Mouse (Mus musculus): ENCODE measurements around the gene Phactr1. TPM values are rescaled to one million over a fixed set of nuclear protein-coding genes. Genes with fewer than 3 reads are reported as not detected.

Gene Phactr1
- polyA plus RNA-seq, 1 experiment from 2014 or later: 58.4 TPM

- 31% methylated on average over 6 of the region's 6 CpGs for WGBS
- Histone ChIP-seq H3K4me1 (ENCODE audit: control insufficient read depth, insufficient read depth, low read length) (peaks cover 14% of the 10 kb centered on the region), H3K36me3 (ENCODE audit: control insufficient read depth, insufficient read depth, low read length) (no peaks in the 10 kb centered on the region), H3K27me3 (ENCODE audit: control insufficient read depth, insufficient read depth, low read length) (peaks cover 3% of the 10 kb centered on the region; the same call in 1 of the 2 replicates), H3K9me3 (ENCODE audit: control insufficient read depth, low read length) (no peaks in the 10 kb centered on the region), H3K9ac (replicated peaks; ENCODE audit: low read depth, low read length) (peak overlapping the region; percentile 72; the same call in 1 of the 2 replicates), H3K4me3 (ENCODE audit: low read depth, low read length) (peak overlapping the region; percentile 55; the same call in 1 of the 2 replicates), H3K4me2 (ENCODE audit: low read depth, low read length) (peak overlapping the region; percentile 100; the same call in 1 of the 2 replicates), H3K27ac (ENCODE audit: low read depth, low read length) (no peak overlapping the region)
- peak; percentile 51; the same call in 1 of the 2 replicates for ATAC-seq (ENCODE audit: low read depth)
Observed at GRCm38 (mm10) chr13:42917251-42917650, 236.8 kb downstream of the Phactr1 start.

- no peak for ATAC-seq (ENCODE audit: low read depth)
- WGBS: 95% methylated on average over 2 of the region's 2 CpGs
- Histone ChIP-seq H3K9me3 (ENCODE audit: control insufficient read depth, low read length) (no peaks in the 10 kb centered on the region), H3K4me1 (ENCODE audit: control insufficient read depth, insufficient read depth, low read length) (peaks cover 14% of the 10 kb centered on the region), H3K27ac (ENCODE audit: low read depth, low read length) (no peak overlapping the region), H3K4me2 (ENCODE audit: low read depth, low read length) (no peak overlapping the region), H3K27me3 (ENCODE audit: control insufficient read depth, insufficient read depth, low read length) (0 out of 2 replicates have a peak, but pooled peaks cover 3% of the 10 kb centered on the region), H3K36me3 (ENCODE audit: control insufficient read depth, insufficient read depth, low read length) (no peaks in the 10 kb centered on the region), H3K4me3 (ENCODE audit: low read depth, low read length) (no peak overlapping the region), H3K9ac (replicated peaks; ENCODE audit: low read depth, low read length) (no peak overlapping the region)
Observed at GRCm38 (mm10) chr13:42920062-42920461, 239.6 kb downstream of the Phactr1 start.

GRCm38 (mm10) chr13:42921769-42922450 lies 241.5 kb downstream of the Phactr1 start:
- H3K27ac ChIP-seq (ENCODE audit: low read depth, low read length): no peak overlapping the region
- no peak overlapping the region for H3K4me3 ChIP-seq (ENCODE audit: low read depth, low read length)
- ATAC-seq (ENCODE audit: low read depth): no peak
- 94% methylated on average over 10 of the region's 10 CpGs for WGBS
- H3K36me3 ChIP-seq (ENCODE audit: control insufficient read depth, insufficient read depth, low read length): no peaks in the 10 kb centered on the region
- no peak overlapping the region for H3K4me2 ChIP-seq (ENCODE audit: low read depth, low read length)
- H3K9me3 ChIP-seq (ENCODE audit: control insufficient read depth, low read length): no peaks in the 10 kb centered on the region
- H3K9ac ChIP-seq (replicated peaks; ENCODE audit: low read depth, low read length): no peak overlapping the region
- H3K4me1 ChIP-seq (ENCODE audit: control insufficient read depth, insufficient read depth, low read length): peaks cover 4% of the 10 kb centered on the region; the same call in 1 of the 2 replicates
- H3K27me3 ChIP-seq (ENCODE audit: control insufficient read depth, insufficient read depth, low read length): no peaks in the 10 kb centered on the region

GRCm38 (mm10) chr13:42927778-42928177 lies 247.4 kb downstream of the Phactr1 start:
- Histone ChIP-seq H3K9ac (replicated peaks; ENCODE audit: low read depth, low read length) (no peak overlapping the region), H3K4me1 (ENCODE audit: control insufficient read depth, insufficient read depth, low read length) (no peaks in the 10 kb centered on the region), H3K27ac (ENCODE audit: low read depth, low read length) (no peak overlapping the region), H3K27me3 (ENCODE audit: control insufficient read depth, insufficient read depth, low read length) (no peaks in the 10 kb centered on the region), H3K4me3 (ENCODE audit: low read depth, low read length) (no peak overlapping the region), H3K4me2 (ENCODE audit: low read depth, low read length) (no peak overlapping the region), H3K9me3 (ENCODE audit: control insufficient read depth, low read length) (no peaks in the 10 kb centered on the region), H3K36me3 (ENCODE audit: control insufficient read depth, insufficient read depth, low read length) (no peaks in the 10 kb centered on the region)
- 92% methylated on average over 11 of the region's 11 CpGs for WGBS
- ATAC-seq (ENCODE audit: low read depth): no peak

- Histone ChIP-seq H3K27me3 (ENCODE audit: control insufficient read depth, insufficient read depth, low read length) (no peaks in the 10 kb centered on the region), H3K4me2 (ENCODE audit: low read depth, low read length) (no peak overlapping the region), H3K4me1 (ENCODE audit: control insufficient read depth, insufficient read depth, low read length) (no peaks in the 10 kb centered on the region), H3K9me3 (ENCODE audit: control insufficient read depth, low read length) (no peaks in the 10 kb centered on the region), H3K36me3 (ENCODE audit: control insufficient read depth, insufficient read depth, low read length) (no peaks in the 10 kb centered on the region), H3K9ac (replicated peaks; ENCODE audit: low read depth, low read length) (no peak overlapping the region), H3K27ac (ENCODE audit: low read depth, low read length) (no peak overlapping the region), H3K4me3 (ENCODE audit: low read depth, low read length) (no peak overlapping the region)
- 57% methylated on average over 10 of the region's 10 CpGs for WGBS
- ATAC-seq (ENCODE audit: low read depth): no peak
Observed at GRCm38 (mm10) chr13:42929529-42930235, 249.3 kb downstream of the Phactr1 start.

- Histone ChIP-seq H3K4me2 (ENCODE audit: low read depth, low read length) (no peak overlapping the region), H3K27me3 (ENCODE audit: control insufficient read depth, insufficient read depth, low read length) (no peaks in the 10 kb centered on the region), H3K9ac (replicated peaks; ENCODE audit: low read depth, low read length) (no peak overlapping the region), H3K36me3 (ENCODE audit: control insufficient read depth, insufficient read depth, low read length) (no peaks in the 10 kb centered on the region), H3K4me3 (ENCODE audit: low read depth, low read length) (no peak overlapping the region), H3K27ac (ENCODE audit: low read depth, low read length) (no peak overlapping the region), H3K9me3 (ENCODE audit: control insufficient read depth, low read length) (no peaks in the 10 kb centered on the region), H3K4me1 (ENCODE audit: control insufficient read depth, insufficient read depth, low read length) (no peaks in the 10 kb centered on the region)
- whole genome bisulfite sequencing: 98% methylated on average over 5 of the region's 5 CpGs
- ATAC-seq (ENCODE audit: low read depth): no peak
Observed at GRCm38 (mm10) chr13:42932046-42932445, 251.6 kb downstream of the Phactr1 start.

- H3K4me2 ChIP-seq (ENCODE audit: low read depth, low read length): peak overlapping the region; percentile 2; the same call in 1 of the 2 replicates
- WGBS: 24% methylated on average over 16 of the region's 16 CpGs
- no peaks in the 10 kb centered on the region for H3K36me3 ChIP-seq (ENCODE audit: control insufficient read depth, insufficient read depth, low read length)
- no peak overlapping the region for H3K4me3 ChIP-seq (ENCODE audit: low read depth, low read length)
- no peak overlapping the region for H3K9ac ChIP-seq (replicated peaks; ENCODE audit: low read depth, low read length)
- H3K27ac ChIP-seq (ENCODE audit: low read depth, low read length): no peak overlapping the region
- no peaks in the 10 kb centered on the region for H3K9me3 ChIP-seq (ENCODE audit: control insufficient read depth, low read length)
- ATAC-seq (ENCODE audit: low read depth): peak; percentile 86
- H3K27me3 ChIP-seq (ENCODE audit: control insufficient read depth, insufficient read depth, low read length): no peaks in the 10 kb centered on the region
- H3K4me1 ChIP-seq (ENCODE audit: control insufficient read depth, insufficient read depth, low read length): no peaks in the 10 kb centered on the region
Observed at GRCm38 (mm10) chr13:42934538-42935126, 254.2 kb downstream of the Phactr1 start.

- 66% methylated on average over 3 of the region's 3 CpGs for WGBS
- no peak overlapping the region for H3K4me3 ChIP-seq (ENCODE audit: low read depth, low read length)
- no peak overlapping the region for H3K4me2 ChIP-seq (ENCODE audit: low read depth, low read length)
- no peaks in the 10 kb centered on the region for H3K9me3 ChIP-seq (ENCODE audit: control insufficient read depth, low read length)
- no peak for ATAC-seq (ENCODE audit: low read depth)
- H3K36me3 ChIP-seq (ENCODE audit: control insufficient read depth, insufficient read depth, low read length): no peaks in the 10 kb centered on the region
- H3K27me3 ChIP-seq (ENCODE audit: control insufficient read depth, insufficient read depth, low read length): no peaks in the 10 kb centered on the region
- no peaks in the 10 kb centered on the region for H3K4me1 ChIP-seq (ENCODE audit: control insufficient read depth, insufficient read depth, low read length)
- no peak overlapping the region for H3K9ac ChIP-seq (replicated peaks; ENCODE audit: low read depth, low read length)
- no peak overlapping the region for H3K27ac ChIP-seq (ENCODE audit: low read depth, low read length)
Observed at GRCm38 (mm10) chr13:42937871-42938270, 257.4 kb downstream of the Phactr1 start.

GRCm38 (mm10) chr13:42938346-42938745 lies 257.9 kb downstream of the Phactr1 start:
- no peak for ATAC-seq (ENCODE audit: low read depth)
- Histone ChIP-seq H3K9ac (replicated peaks; ENCODE audit: low read depth, low read length) (no peak overlapping the region), H3K27ac (ENCODE audit: low read depth, low read length) (no peak overlapping the region), H3K4me2 (ENCODE audit: low read depth, low read length) (no peak overlapping the region), H3K4me1 (ENCODE audit: control insufficient read depth, insufficient read depth, low read length) (no peaks in the 10 kb centered on the region), H3K9me3 (ENCODE audit: control insufficient read depth, low read length) (no peaks in the 10 kb centered on the region), H3K36me3 (ENCODE audit: control insufficient read depth, insufficient read depth, low read length) (no peaks in the 10 kb centered on the region), H3K27me3 (ENCODE audit: control insufficient read depth, insufficient read depth, low read length) (no peaks in the 10 kb centered on the region), H3K4me3 (ENCODE audit: low read depth, low read length) (no peak overlapping the region)
- WGBS: 96% methylated on average over 1 of the region's 1 CpGs

All from neural tube, embryonic 14.5 days (tissue).